Mouse (Mus musculus): Measurements from ENCODE around the gene Smbd1.
A peak's percentile ranks its signal among the peaks of the same experiment; 100 is the strongest.

The Smbd1 gene

DNA sequence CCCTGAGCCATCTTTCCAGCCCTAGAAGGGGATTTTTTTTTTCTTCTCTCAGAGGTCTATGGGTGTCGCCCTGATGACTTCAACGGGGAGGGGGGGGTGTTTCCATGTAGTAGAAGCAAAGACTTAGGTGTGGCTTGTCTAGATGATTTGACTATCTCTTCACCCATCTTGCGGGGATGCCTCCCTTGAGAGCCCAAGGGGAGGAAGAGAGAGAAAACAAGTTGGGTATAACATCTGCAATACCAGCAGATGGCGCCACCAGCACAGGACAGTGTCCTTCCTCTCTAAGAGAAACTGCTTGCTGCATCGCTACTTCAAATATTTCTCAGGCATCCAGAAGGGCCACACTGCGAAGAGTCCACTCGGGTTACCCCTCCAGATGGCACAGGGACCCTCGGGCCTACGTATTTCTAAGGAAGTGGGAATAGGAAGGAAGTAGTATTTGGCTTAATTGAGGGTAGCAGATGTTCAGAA is 2.6 kb upstream of the Smbd1 start:
- peak; percentile 69 to 86 for DNase-seq

- DNase-seq = no peak
Observed at GRCm38 (mm10) chr16:32807408-32808185, 2.7 kb downstream of the Smbd1 start.

DNA sequence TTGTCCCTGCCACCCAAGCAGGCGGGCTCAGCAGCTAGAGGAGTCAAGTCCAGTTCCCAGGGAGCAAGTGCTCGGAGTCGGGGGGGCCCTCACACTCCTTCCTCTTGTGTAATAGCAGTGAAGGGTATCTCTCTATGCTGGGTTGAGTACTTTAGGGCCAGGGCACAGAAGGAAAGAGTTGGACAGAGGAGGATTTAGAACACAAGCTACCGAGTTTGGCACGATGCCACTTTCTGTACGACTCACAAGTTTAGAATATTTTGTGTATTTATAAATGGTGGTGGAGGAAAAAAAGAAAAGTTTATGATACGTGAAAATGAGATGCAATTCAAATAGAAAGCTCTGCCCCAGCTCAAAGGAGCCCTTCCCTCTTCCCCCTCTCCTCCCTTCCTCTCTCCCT is 5.1 kb downstream of the Smbd1 start:
- no peak for DNase-seq

- no peak for DNase-seq
Observed at GRCm38 (mm10) chr16:32803901-32804300, 6.4 kb downstream of the Smbd1 start.

DNA sequence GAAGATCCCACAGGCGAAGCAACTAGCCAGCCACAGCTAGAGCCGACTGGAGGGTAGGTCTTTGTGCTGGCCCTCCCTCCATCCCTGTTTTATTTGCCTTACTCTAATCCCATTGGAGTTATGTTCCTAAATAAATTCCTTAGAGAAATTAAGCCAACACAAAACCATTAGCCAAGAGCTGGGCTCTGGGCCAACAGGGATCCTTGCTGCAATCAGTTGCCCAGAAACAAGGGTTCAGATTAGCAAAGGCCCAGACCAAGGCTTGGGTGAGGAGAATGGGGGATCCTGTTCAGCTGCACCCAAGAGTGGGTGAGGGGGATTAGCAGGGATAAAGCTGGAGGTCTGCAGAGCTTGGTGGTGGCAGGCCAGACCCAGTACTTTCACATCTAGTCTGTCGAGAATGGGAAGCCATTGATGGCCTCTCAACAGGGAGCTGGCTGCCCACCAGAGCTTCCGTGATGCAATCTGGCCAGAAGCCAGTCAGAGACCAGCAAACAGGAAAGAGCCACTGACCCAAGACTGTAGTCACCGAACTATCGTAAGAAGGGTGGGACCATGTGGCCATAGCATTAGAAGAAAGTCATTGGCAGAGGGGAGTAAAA is 6.9 kb downstream of the Smbd1 start:
- DNase-seq = no peak

GRCm38 (mm10) chr16:32797426-32797689 is 12.9 kb downstream of the Smbd1 start, which contains the start of gene Muc20:
Gene Muc20, minus strand, starts transcription at chr16:32797435.
- no peak for DNase-seq

- no peak for DNase-seq
Observed at GRCm38 (mm10) chr16:32796676-32797425, 13.4 kb downstream of the Smbd1 start.

DNA sequence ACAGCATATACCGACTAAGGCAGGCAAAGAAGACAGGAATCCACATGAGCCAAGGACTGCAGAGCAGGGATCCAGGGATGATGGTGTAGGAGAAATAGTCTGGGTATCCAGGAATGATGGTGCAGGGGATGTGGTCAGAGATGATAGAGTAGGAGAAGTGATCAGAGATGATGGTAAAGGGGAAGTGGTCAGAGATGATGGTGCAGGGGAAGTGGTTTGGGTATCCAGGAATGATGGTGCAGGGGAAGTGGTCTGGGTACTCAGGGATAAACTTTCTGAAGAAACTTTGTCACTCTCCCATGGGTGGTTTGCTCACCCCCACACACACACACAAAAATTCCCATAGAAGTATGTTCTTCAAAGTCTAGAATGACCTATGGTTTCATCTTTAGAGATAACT is 15.1 kb downstream of the Smbd1 start:
- no peak for DNase-seq

GRCm38 (mm10) chr16:32790056-32790455 is 20.2 kb downstream of the Smbd1 start:
- DNase-seq = no peak

- no peak for DNase-seq
Observed at GRCm38 (mm10) chr16:32784840-32785239, 25.4 kb downstream of the Smbd1 start.

GRCm38 (mm10) chr16:32783324-32784062 is 26.8 kb downstream of the Smbd1 start:
- DNase-seq = no peak

DNA sequence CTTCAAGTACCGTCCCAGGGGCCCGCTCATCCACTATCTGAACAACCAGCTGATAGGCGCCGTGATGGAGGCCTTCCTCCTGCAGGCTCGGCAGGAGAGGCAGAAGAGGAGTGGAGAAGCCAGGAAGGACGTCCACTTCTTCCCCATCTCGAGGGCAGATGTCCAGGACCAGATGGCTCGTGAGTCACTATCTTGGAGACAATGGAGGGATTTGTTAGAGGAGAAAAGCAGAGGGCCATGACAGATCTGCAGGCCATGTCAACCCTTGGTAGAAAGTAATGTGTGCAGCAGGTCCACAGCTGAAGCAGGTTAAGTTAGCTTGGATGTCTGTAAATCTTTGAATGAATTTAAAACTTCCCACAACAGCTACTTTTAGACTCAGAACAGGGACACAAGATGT is 31.3 kb downstream of the Smbd1 start:
- DNase-seq = no peak

DNA sequence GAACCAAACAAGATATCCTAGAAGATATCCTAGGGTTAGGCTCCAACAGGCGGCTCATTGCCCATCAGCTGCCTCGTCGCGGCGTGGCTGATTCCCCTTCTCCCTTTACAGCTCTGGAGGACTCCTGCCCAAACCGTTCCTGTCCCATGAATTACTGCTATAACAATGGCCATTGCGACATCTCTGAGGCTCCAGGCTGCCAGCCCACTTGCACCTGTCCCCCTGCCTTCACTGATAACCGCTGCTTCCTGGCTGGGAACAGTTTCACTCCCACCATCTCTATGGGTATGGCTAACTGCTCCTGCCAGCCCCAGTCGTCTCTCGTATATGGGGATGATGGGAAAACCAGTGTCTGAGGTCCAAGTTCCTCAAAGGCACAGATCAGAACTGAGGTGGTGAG is 33.6 kb downstream of the Smbd1 start:
- DNase-seq = no peak

DNA sequence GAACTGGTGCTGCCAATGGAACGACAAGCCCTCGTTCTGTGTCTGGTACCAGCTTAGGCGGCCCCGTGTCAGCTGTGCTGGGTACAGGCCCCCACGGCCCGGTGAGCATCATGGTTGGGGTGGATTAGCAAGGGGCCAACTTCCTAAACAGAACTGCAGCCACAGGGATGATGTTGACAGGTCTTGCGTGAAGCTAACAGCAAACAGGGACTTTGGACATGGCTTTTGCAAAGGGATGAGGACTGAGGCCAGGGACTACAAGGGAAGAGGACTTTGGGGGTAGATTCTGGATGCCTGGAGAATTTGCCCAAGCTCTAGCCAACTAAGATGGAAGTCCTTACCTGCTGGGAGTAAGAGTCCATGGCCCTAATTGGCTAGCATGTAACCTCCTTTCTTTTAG is 43.4 kb downstream of the Smbd1 start:
- no peak for DNase-seq

DNA sequence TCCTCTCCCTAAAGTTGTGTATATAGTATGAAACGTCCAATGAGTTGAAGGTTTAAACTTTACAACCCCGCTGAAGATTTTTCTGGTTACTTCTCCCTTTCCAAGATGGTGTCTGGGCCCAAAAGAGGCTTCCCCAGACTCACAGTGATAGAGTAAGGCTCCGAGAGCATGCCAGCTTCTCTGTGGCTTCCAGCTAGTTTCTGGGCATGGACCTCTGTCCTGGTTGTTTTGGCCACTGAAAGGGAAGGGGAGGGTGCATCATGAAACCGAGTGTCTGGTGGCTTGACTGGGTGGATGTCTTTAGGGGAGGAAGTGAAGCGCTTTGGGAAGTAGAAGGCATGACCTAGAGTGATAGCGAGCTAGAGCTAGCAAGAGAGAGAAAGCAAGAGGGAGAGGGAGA is 45.3 kb downstream of the Smbd1 start:
- no peak for DNase-seq

- DNase-seq = no peak
Observed at GRCm38 (mm10) chr16:32764550-32764949, 45.7 kb downstream of the Smbd1 start.

Data from spleen, adult 18-20 months (tissue).